Mouse (Mus musculus) heart, embryonic 11.5 days (tissue): ENCODE measurements around the gene Tenm2. TPM values are rescaled to one million over a fixed set of nuclear protein-coding genes. Genes with fewer than 3 reads are reported as not detected.

Experiments used
- ATAC-seq: fragments of 200-750 bp; cut with Nextera tagmentation; replicated peaks from 2 replicates; pipeline ENCODE4 v1.8.0; 2017; ENCODE audit warnings: moderate library complexity; ENCODE audit not compliant: insufficient number of reproducible peaks, low FRiP score, low TSS enrichment
- H3K27ac ChIP-seq: fragments of 300-500 bp; sonication (generic); 2 replicates; pipeline ENCODE4 v1.5.1; 2014; ENCODE audit warnings: mild to moderate bottlenecking, low read depth, low read length
- H3K27me3 ChIP-seq: fragments of 300-500 bp; sonication (generic); 2 replicates; pipeline ENCODE4 v1.6.1; 2014; ENCODE audit warnings: mild to moderate bottlenecking, low read length, mixed read lengths; ENCODE audit not compliant: control insufficient read depth, insufficient read depth
- H3K36me3 ChIP-seq: fragments of 300-500 bp; sonication (generic); 2 replicates; pipeline ENCODE4 v1.6.1; 2014; ENCODE audit warnings: mild to moderate bottlenecking, low read length, moderate library complexity, mixed read lengths; ENCODE audit not compliant: control insufficient read depth, insufficient read depth
- H3K4me1 ChIP-seq: fragments of 300-500 bp; sonication (generic); 2 replicates; pipeline ENCODE4 v1.6.1; 2014; ENCODE audit warnings: low read length; ENCODE audit not compliant: control insufficient read depth, insufficient read depth
- H3K4me2 ChIP-seq: fragments of 300-500 bp; sonication (generic); 2 replicates; pipeline ENCODE4 v1.6.1; 2014; ENCODE audit warnings: mild to moderate bottlenecking, moderate library complexity
- H3K4me3 ChIP-seq: fragments of 300-500 bp; sonication (generic); 2 replicates; pipeline ENCODE4 v1.5.1; 2014; ENCODE audit warnings: low read depth, low read length
- H3K9ac ChIP-seq: fragments of 300-500 bp; sonication (generic); 2 replicates; pipeline ENCODE4 v1.6.1; 2014; ENCODE audit warnings: mild to moderate bottlenecking, low read depth, low read length, moderate library complexity
- H3K9me3 ChIP-seq: fragments of 300-500 bp; sonication (generic); replicated peaks from 2 replicates; pipeline ENCODE4 v1.6.1; 2016; ENCODE audit warnings: low read length; ENCODE audit not compliant: control insufficient read depth
- WGBS: fragments of 180-500 bp; shearing (Covaris S2); extraction: QIAGEN DNeasy Blood & Tissue Kit; methylation state at CpG from one replicate; pipeline ENCODE4 v1.1.7; 2014; ENCODE audit not compliant: insufficient replicate concordance; 5-methylcytosine and 5-hydroxymethylcytosine counted together
- polyA plus RNA-seq: library from polyadenylated mRNA; unstranded; fragments of >200 nt; fragmentation: Nextera tagmentation; extraction: Ambion mirVana; gene quantifications from 2 replicates; pipeline ENCODE4 v1.2.1, GENCODE M21; 2014

Tenm2 gene
- polyA plus RNA-seq, 1 experiment from 2014 or later: 1.4 TPM

- no peak overlapping the region for H3K27ac ChIP-seq
- H3K4me2 ChIP-seq: no peak overlapping the region
- H3K4me3 ChIP-seq: no peak overlapping the region
- H3K36me3 ChIP-seq: no peaks in the 10 kb centered on the region
- no peak for ATAC-seq
- 80% methylated on average over 3 of the region's 3 CpGs for WGBS
- H3K9ac ChIP-seq: no peak overlapping the region
- no peaks in the 10 kb centered on the region for H3K9me3 ChIP-seq
- no peaks in the 10 kb centered on the region for H3K27me3 ChIP-seq
- peaks cover 5% of the 10 kb centered on the region for H3K4me1 ChIP-seq
These were observed 1276.5 kb downstream of the Tenm2 start for GRCm38 (mm10) chr11:35959270-35959669.
